Comparison of ENCODE assay signal across 27 mouse cellular contexts in genomic region chr3:59290551-59290950, GRCm38 (mm10). TPM values are rescaled to one million over a fixed set of nuclear protein-coding genes. Genes with fewer than 3 reads are reported as not detected.
DNase-seq lines count a peak whose midpoint lies in the region; ATAC-seq and TF ChIP-seq lines count a peak whose summit lies in the region.
"Had no signal": no experiment of that assay in that cellular context is flagged by ENCODE, and none has a peak within 500 bp of the region (broad histone marks: within the 10 kb centered on the region; RNA-seq: fewer than 3 reads in every experiment).

No protein-coding gene starts in this region.

- no peaks in the 10 kb centered on the region for H3K9me3 ChIP-seq in kidney, embryonic 16.5 days (ENCODE audit: low read length)
- H3K9me3 ChIP-seq: embryonic facial prominence, embryonic 12.5 days; forebrain, embryonic 10.5 days; G1E; heart, embryonic 12.5 days; hindbrain, embryonic 12.5 days had no signal

- H3K36me3 ChIP-seq in kidney, adult 2 months (ENCODE audit: control insufficient read depth, insufficient read depth, low read length), result no peaks in the 10 kb centered on the region
- no peaks in the 10 kb centered on the region for H3K36me3 ChIP-seq in kidney, embryonic 16.5 days (ENCODE audit: insufficient read depth, low read length)
- H3K36me3 ChIP-seq: embryonic facial prominence, embryonic 12.5 days; forebrain, embryonic 10.5 days; G1E; heart, embryonic 12.5 days; hindbrain, embryonic 12.5 days had no signal

- WGBS in kidney, adult 2 months, result 50% methylated on average over 2 of the region's 2 CpGs
- WGBS in kidney, embryonic 16.5 days, result 41% methylated on average over 2 of the region's 2 CpGs

- no peak for TF ChIP-seq POLR2A in kidney, adult 2 months (IDR thresholded peaks at IDR 0.05; ENCODE audit: low read depth, low read length)

- H3K4me1 ChIP-seq in kidney, adult 2 months (ENCODE audit: control insufficient read depth, insufficient read depth, low read length), result no peaks in the 10 kb centered on the region
- H3K4me1 ChIP-seq in kidney, embryonic 16.5 days (ENCODE audit: insufficient read depth, low read length), result no peaks in the 10 kb centered on the region
- H3K4me1 ChIP-seq: embryonic facial prominence, embryonic 12.5 days; forebrain, embryonic 10.5 days; heart, embryonic 12.5 days; hindbrain, embryonic 12.5 days had no signal

- POLR2A ChIA-PET in Patski (lab: Charles Lee), result no interaction called here

- H3K27ac ChIP-seq in kidney, adult 2 months (ENCODE audit: insufficient read depth, low read depth, low read length), result no peak overlapping the region
- no peak overlapping the region for H3K27ac ChIP-seq in kidney, embryonic 16.5 days (ENCODE audit: low read length)
- H3K27ac ChIP-seq: embryonic facial prominence, embryonic 12.5 days; forebrain, embryonic 10.5 days; heart, adult 2 months; hindbrain, embryonic 12.5 days had no signal

- DNase-seq in kidney, adult 2 months, result peak; percentile 4
- DNase-seq in 3T3-L1 (ENCODE audit: low read depth, low spot score) (peak; percentile 98), Patski (ENCODE audit: low read depth, low spot score) (no peak)
- DNase-seq in gonadal fat pad, adult 2 months (ENCODE audit: low read depth), result peak; percentile 44
- DNase-seq in lung, postnatal 10 days, result no peak
- DNase-seq in adrenal gland, postnatal 10 days, result no peak
- DNase-seq in layer of hippocampus, adult 11-12 months (ENCODE audit: low spot score), result no peak
- DNase-seq: adrenal gland, adult 8-10 months; cerebellum, adult 11 months; cerebellum, adult 8-10 months; cerebellum, postnatal 14 days; embryo, embryonic 11 days; gastrocnemius, postnatal 36 days; heart, adult 2 months; heart, postnatal 4 days had no signal

- no peak for TF ChIP-seq CTCF in kidney, adult 2 months (conservative IDR thresholded peaks at IDR 0.05; ENCODE audit: insufficient read depth, insufficient read length, low read depth, low read length)
- no peak for TF ChIP-seq CTCF in Patski (IDR thresholded peaks at IDR 0.05)

- H3K27me3 ChIP-seq in kidney, adult 2 months (replicated peaks; ENCODE audit: control insufficient read depth, insufficient read depth, low read length), result no peaks in the 10 kb centered on the region
- no peaks in the 10 kb centered on the region for H3K27me3 ChIP-seq in kidney, embryonic 16.5 days (ENCODE audit: insufficient read depth, low read length)
- H3K27me3 ChIP-seq in Patski, result no peaks in the 10 kb centered on the region
- H3K27me3 ChIP-seq: embryonic facial prominence, embryonic 12.5 days; heart, embryonic 12.5 days; hindbrain, embryonic 12.5 days had no signal

- no peak overlapping the region for H3K9ac ChIP-seq in kidney, embryonic 16.5 days (replicated peaks; ENCODE audit: low read length)
- H3K9ac ChIP-seq: embryonic facial prominence, embryonic 12.5 days; heart, embryonic 12.5 days; hindbrain, embryonic 12.5 days had no signal

- H3K4me2 ChIP-seq in kidney, embryonic 16.5 days (replicated peaks; ENCODE audit: low read depth, low read length), result no peak overlapping the region
- H3K4me2 ChIP-seq: embryonic facial prominence, embryonic 12.5 days; heart, embryonic 12.5 days; hindbrain, embryonic 12.5 days had no signal

- CTCF ChIA-PET in Patski (lab: Charles Lee), result interaction anchor here (1.0 to 3.2 kb wide), 2 partner anchors 13 to 20 kb away, joined by 3 to 18 read pairs; no protein-coding TSS in a partner anchor

- ATAC-seq in kidney, embryonic 16.5 days (ENCODE audit: low FRiP score, low TSS enrichment), result no peak
- ATAC-seq in Patski, result peak; percentile 98
- ATAC-seq: CD4-positive, CD25-positive, alpha-beta regulatory T cell, adult 4 months; forebrain, embryonic 14.5 days; hindbrain, embryonic 16.5 days; inflammation-experienced regulatory T-cells, adult 6 months; intestine, postnatal 0 days had no signal

- H3K4me3 ChIP-seq in kidney, adult 2 months (ENCODE audit: insufficient read depth, low read depth, low read length), result no peak overlapping the region
- H3K4me3 ChIP-seq in kidney, embryonic 16.5 days (ENCODE audit: low read length), result no peak overlapping the region
- H3K4me3 ChIP-seq: embryonic facial prominence, embryonic 12.5 days; forebrain, embryonic 10.5 days; heart, adult 2 months; heart, embryonic 12.5 days; hindbrain, embryonic 12.5 days had no signal

- in situ Hi-C loops in Patski (cut with MboI; ENCODE audit: low pct_unique_long_range_greater_than_20kb), result loop anchor here (25.0 kb wide), 1 partner anchor 1222 kb away; no protein-coding TSS in a partner anchor

RNA-seq across cellular contexts. Expression of gene P2ry12, which starts 27.9 kb away (rescaled TPM):
- polyA plus RNA-seq in kidney, adult 2 months (2012; rRNA removed), result 0.75 and 1.5 TPM in 2 replicates
- polyA plus RNA-seq in kidney, embryonic 16.5 days (2015; fragmentation: Nextera tagmentation; extraction: Ambion mirVana), result 0.62 and 1.1 TPM in 2 replicates
- not detected for polyA plus RNA-seq in Patski (2021)
- 2.8 and 5.7 TPM in 2 replicates for polyA plus RNA-seq in gonadal fat pad, adult 2 months (2012; rRNA removed)
- 1 to 10 TPM; 3.3 to 3.5 TPM for total RNA-seq in adrenal gland, postnatal 10 days (2021)
- total RNA-seq: common myeloid progenitor, adult 5-6 weeks had no signal
- polyA plus RNA-seq: G1E had no signal

RNA-seq across cellular contexts. Expression of gene Igsf10, which starts 53.6 kb away (rescaled TPM):
- polyA plus RNA-seq in kidney, adult 2 months (2012; rRNA removed), result 0.48 and 0.62 TPM in 2 replicates
- 2.7 and 3.0 TPM in 2 replicates for polyA plus RNA-seq in kidney, embryonic 16.5 days (2015; fragmentation: Nextera tagmentation; extraction: Ambion mirVana)
- polyA plus RNA-seq in Patski (2021), result 2.6 TPM
- polyA plus RNA-seq in gonadal fat pad, adult 2 months (2012; rRNA removed), result 2.2 and 2.9 TPM in 2 replicates
- total RNA-seq in adrenal gland, postnatal 10 days (2021), result 1 to 10 TPM; 9.0 to 9.2 TPM
- polyA plus RNA-seq: CD4-positive, CD25-positive, alpha-beta regulatory T cell, adult 4 months; G1E; inflammation-experienced regulatory T-cells, adult 6 months had no signal

Comparison
In these comparisons a context has a peak if more than half of its experiments do, and no peak if none do; other contexts are left out.
1. DNase-seq: peak in kidney, adult 2 months (single experiment), 3T3-L1 (single experiment) and gonadal fat pad, adult 2 months (single experiment); none in Patski (single experiment), lung, postnatal 10 days (single experiment), adrenal gland, postnatal 10 days (single experiment) and layer of hippocampus, adult 11-12 months (single experiment).